Mouse (Mus musculus) heart, postnatal 0 days (tissue): ENCODE data around the gene A2ml1.

Experiments used
- CTCF ChIP-seq: IDR thresholded peaks from 2 replicates; pipeline ENCODE4 v1.5.1; 2016; ENCODE audit warnings: antibody characterized with exemption, control low read depth, low read depth
- EP300 ChIP-seq: IDR thresholded peaks from 2 replicates; pipeline ENCODE4 v1.6.1; 2016; ENCODE audit warnings: antibody characterized with exemption, low read depth

DNA sequence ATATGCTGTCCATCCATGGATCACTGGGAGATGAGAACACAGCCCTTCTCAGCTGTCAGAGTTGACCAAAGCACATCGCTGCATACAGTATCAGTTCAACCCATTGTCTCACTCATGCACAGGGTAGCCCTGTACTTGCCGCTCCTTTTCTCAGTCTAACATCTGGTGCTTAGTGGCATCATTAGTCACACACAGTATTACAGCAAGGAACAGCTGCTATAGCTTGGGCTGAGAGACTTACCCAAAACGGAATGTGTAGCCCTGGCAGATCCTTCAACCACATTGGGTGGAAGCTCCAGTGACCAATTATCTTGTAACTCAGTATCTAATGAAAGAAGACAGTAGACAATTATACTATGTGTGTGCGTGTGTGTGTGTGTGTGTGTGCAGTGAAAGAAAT is 89.5 kb downstream of the A2ml1 start:
- TF ChIP-seq CTCF (no peak), EP300 (no peak)
